Mouse (Mus musculus): ENCODE results near the gene March10. TPM values are rescaled to one million over a fixed set of nuclear protein-coding genes. Genes with fewer than 3 reads are reported as not detected.

Gene March10
- polyA plus RNA-seq, 1 experiment from 2014 or later = 0.37 TPM

- ATAC-seq (ENCODE audit: low FRiP score) (no peak), DNase-seq (ENCODE audit: low spot score) (no peak)
- WGBS = 81% methylated on average over 9 of the region's 9 CpGs
- H3K4me3 ChIP-seq (ENCODE audit: low read depth, low read length) = no peak overlapping the region
- no peaks in the 10 kb centered on the region for H3K27me3 ChIP-seq (ENCODE audit: control insufficient read depth, insufficient read depth, low read length)
- no peak overlapping the region for H3K27ac ChIP-seq (ENCODE audit: low read depth, low read length)
- H3K9ac ChIP-seq (ENCODE audit: low read depth, low read length) = no peak overlapping the region
- H3K4me2 ChIP-seq (replicated peaks; ENCODE audit: low read depth, low read length) = no peak overlapping the region
- H3K36me3 ChIP-seq (ENCODE audit: control insufficient read depth, insufficient read depth, low read length) = no peaks in the 10 kb centered on the region
- no peaks in the 10 kb centered on the region for H3K4me1 ChIP-seq (replicated peaks; ENCODE audit: control insufficient read depth, insufficient read depth, low read length)
- no peaks in the 10 kb centered on the region for H3K9me3 ChIP-seq (ENCODE audit: control insufficient read depth, low read length)
Measured at GRCm38 (mm10) chr11:105329962-105330361, 126.6 kb downstream of the March10 start.

DNA sequence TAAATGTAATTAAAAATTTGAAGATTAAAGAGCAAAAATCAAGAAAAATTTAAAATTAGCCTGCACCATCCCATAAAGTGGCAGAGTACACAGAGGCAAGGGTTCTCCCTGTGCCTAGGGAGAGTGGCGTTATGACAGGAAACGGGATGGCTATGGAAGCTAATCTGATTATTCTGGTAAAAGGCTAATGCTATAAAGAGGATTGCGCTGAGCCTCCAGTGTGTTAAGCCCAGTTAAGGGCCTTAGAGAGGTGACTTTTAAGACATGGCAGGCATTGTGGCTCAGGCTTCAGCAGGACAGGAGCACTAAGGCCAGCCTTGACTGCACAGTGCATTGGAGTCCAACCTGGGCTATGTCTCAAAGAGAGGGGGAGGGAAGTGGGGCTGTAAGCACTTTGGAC lies 129.4 kb downstream of the March10 start:
- no peak overlapping the region for H3K27ac ChIP-seq (ENCODE audit: low read depth, low read length)
- ATAC-seq (ENCODE audit: low FRiP score) (no peak), DNase-seq (ENCODE audit: low spot score) (no peak)
- no peaks in the 10 kb centered on the region for H3K4me1 ChIP-seq (replicated peaks; ENCODE audit: control insufficient read depth, insufficient read depth, low read length)
- no peak overlapping the region for H3K4me2 ChIP-seq (replicated peaks; ENCODE audit: low read depth, low read length)
- no peaks in the 10 kb centered on the region for H3K27me3 ChIP-seq (ENCODE audit: control insufficient read depth, insufficient read depth, low read length)
- WGBS = 94% methylated on average over 3 of the region's 3 CpGs
- H3K9ac ChIP-seq (ENCODE audit: low read depth, low read length) = no peak overlapping the region
- no peaks in the 10 kb centered on the region for H3K36me3 ChIP-seq (ENCODE audit: control insufficient read depth, insufficient read depth, low read length)
- H3K9me3 ChIP-seq (ENCODE audit: control insufficient read depth, low read length) = no peaks in the 10 kb centered on the region
- H3K4me3 ChIP-seq (ENCODE audit: low read depth, low read length) = no peak overlapping the region

DNA sequence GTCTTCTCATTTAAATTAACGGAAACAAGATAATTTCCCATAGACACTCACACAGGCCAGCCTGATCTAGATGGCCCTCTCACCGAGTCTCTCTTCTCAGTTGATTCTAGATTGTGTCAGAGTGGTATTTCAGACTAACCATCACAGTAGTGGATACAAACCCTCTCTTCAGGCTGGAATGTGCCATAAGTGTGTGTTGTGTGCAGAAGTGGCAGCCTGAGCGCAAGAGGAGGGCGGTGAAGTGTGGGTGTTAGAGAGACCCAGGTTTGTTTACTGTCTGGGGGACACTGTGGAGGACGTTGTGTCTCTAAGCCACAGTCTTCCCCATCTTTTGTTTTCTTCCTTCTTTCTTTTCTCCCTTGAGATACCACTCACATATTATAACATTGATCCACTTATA lies 133.0 kb downstream of the March10 start:
- H3K27me3 ChIP-seq (ENCODE audit: control insufficient read depth, insufficient read depth, low read length) = no peaks in the 10 kb centered on the region
- ATAC-seq (ENCODE audit: low FRiP score) (no peak), DNase-seq (ENCODE audit: low spot score) (no peak)
- no peaks in the 10 kb centered on the region for H3K36me3 ChIP-seq (ENCODE audit: control insufficient read depth, insufficient read depth, low read length)
- H3K4me3 ChIP-seq (ENCODE audit: low read depth, low read length) = no peak overlapping the region
- no peaks in the 10 kb centered on the region for H3K9me3 ChIP-seq (ENCODE audit: control insufficient read depth, low read length)
- H3K9ac ChIP-seq (ENCODE audit: low read depth, low read length) = no peak overlapping the region
- 89% methylated on average over 5 of the region's 5 CpGs for WGBS
- no peaks in the 10 kb centered on the region for H3K4me1 ChIP-seq (replicated peaks; ENCODE audit: control insufficient read depth, insufficient read depth, low read length)
- H3K27ac ChIP-seq (ENCODE audit: low read depth, low read length) = no peak overlapping the region
- no peak overlapping the region for H3K4me2 ChIP-seq (replicated peaks; ENCODE audit: low read depth, low read length)

- Histone ChIP-seq H3K4me2 (replicated peaks; ENCODE audit: low read depth, low read length) (no peak overlapping the region), H3K36me3 (ENCODE audit: control insufficient read depth, insufficient read depth, low read length) (no peaks in the 10 kb centered on the region), H3K4me3 (ENCODE audit: low read depth, low read length) (no peak overlapping the region), H3K4me1 (replicated peaks; ENCODE audit: control insufficient read depth, insufficient read depth, low read length) (no peaks in the 10 kb centered on the region), H3K27me3 (ENCODE audit: control insufficient read depth, insufficient read depth, low read length) (no peaks in the 10 kb centered on the region), H3K27ac (ENCODE audit: low read depth, low read length) (no peak overlapping the region), H3K9ac (ENCODE audit: low read depth, low read length) (no peak overlapping the region), H3K9me3 (ENCODE audit: control insufficient read depth, low read length) (no peaks in the 10 kb centered on the region)
- ATAC-seq (ENCODE audit: low FRiP score) = no peak
- WGBS = 86% methylated on average over 2 of the region's 2 CpGs
- DNase-seq (ENCODE audit: low spot score) = no peak
Measured at GRCm38 (mm10) chr11:105321090-105321489, 135.4 kb downstream of the March10 start.

- H3K27ac ChIP-seq (ENCODE audit: low read depth, low read length) = no peak overlapping the region
- no peak for ATAC-seq (ENCODE audit: low FRiP score)
Measured at GRCm38 (mm10) chr11:105317769-105318168, 138.8 kb downstream of the March10 start.

DNA sequence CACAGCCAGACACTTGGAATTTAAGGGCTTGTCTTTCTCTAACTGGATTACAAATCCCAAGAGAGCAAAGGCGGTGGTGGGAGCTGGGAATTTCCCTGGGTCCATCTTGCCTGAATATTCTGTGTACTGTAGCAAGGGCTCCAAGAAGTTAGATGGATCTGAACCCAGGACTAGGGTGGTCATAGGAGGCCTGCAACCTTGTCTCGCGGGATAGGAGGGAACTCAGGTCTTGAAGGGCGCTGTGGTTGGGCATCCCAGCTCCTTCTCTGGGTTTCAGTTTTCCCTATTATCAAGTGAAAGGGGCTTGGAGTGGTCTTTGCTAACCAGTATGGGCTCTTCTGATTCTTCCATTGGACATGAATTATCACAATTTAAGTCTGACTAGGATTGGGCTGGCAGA lies 140.4 kb downstream of the March10 start:
- 95% methylated on average over 4 of the region's 4 CpGs for WGBS
- H3K27me3 ChIP-seq (ENCODE audit: control insufficient read depth, insufficient read depth, low read length) = no peaks in the 10 kb centered on the region
- H3K27ac ChIP-seq (ENCODE audit: low read depth, low read length) = no peak overlapping the region
- DNase-seq (ENCODE audit: low spot score) (no peak), ATAC-seq (ENCODE audit: low FRiP score) (no peak)
- no peaks in the 10 kb centered on the region for H3K9me3 ChIP-seq (ENCODE audit: control insufficient read depth, low read length)
- no peak overlapping the region for H3K4me3 ChIP-seq (ENCODE audit: low read depth, low read length)
- H3K4me2 ChIP-seq (replicated peaks; ENCODE audit: low read depth, low read length) = no peak overlapping the region
- no peak overlapping the region for H3K9ac ChIP-seq (ENCODE audit: low read depth, low read length)
- H3K36me3 ChIP-seq (ENCODE audit: control insufficient read depth, insufficient read depth, low read length) = no peaks in the 10 kb centered on the region
- H3K4me1 ChIP-seq (replicated peaks; ENCODE audit: control insufficient read depth, insufficient read depth, low read length) = peaks cover 11% of the 10 kb centered on the region

More at GRCm38 (mm10) chr11:105317769-105318168, 138.8 kb downstream of the March10 start:
- Histone ChIP-seq H3K4me3 (ENCODE audit: low read depth, low read length) (no peak overlapping the region), H3K4me1 (replicated peaks; ENCODE audit: control insufficient read depth, insufficient read depth, low read length) (peaks cover 11% of the 10 kb centered on the region), H3K36me3 (ENCODE audit: control insufficient read depth, insufficient read depth, low read length) (no peaks in the 10 kb centered on the region), H3K9ac (ENCODE audit: low read depth, low read length) (no peak overlapping the region), H3K4me2 (replicated peaks; ENCODE audit: low read depth, low read length) (no peak overlapping the region), H3K9me3 (ENCODE audit: control insufficient read depth, low read length) (no peaks in the 10 kb centered on the region), H3K27me3 (ENCODE audit: control insufficient read depth, insufficient read depth, low read length) (no peaks in the 10 kb centered on the region)
- WGBS = 95% methylated on average over 6 of the region's 6 CpGs
- DNase-seq (ENCODE audit: low spot score) = no peak

DNA sequence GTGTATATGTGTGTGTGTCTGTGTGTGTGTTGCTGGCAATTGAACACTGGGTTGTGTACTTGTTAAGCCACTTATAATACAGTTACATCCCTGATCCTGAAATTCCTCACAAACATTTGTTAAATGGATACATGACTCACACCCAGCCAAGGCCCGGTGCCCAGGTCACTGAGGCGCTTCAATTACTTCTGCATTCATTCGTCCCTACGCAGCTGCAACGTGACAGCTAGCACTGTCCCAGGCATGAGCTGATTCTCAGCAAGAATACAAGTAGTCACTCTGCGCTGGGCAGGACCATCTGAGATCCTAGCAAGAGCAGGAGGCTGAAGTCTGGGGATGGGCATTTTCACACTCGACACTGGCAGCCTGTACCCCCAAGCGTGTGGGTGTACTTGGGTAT lies 141.2 kb downstream of the March10 start:
- H3K27ac ChIP-seq (ENCODE audit: low read depth, low read length) = no peak overlapping the region
- no peak for ATAC-seq (ENCODE audit: low FRiP score)

GRCm38 (mm10) chr11:105313633-105314014 lies 142.9 kb downstream of the March10 start:
- H3K36me3 ChIP-seq (ENCODE audit: control insufficient read depth, insufficient read depth, low read length) = no peaks in the 10 kb centered on the region
- no peaks in the 10 kb centered on the region for H3K27me3 ChIP-seq (ENCODE audit: control insufficient read depth, insufficient read depth, low read length)
- H3K4me1 ChIP-seq (replicated peaks; ENCODE audit: control insufficient read depth, insufficient read depth, low read length) = peaks cover 11% of the 10 kb centered on the region
- H3K9ac ChIP-seq (ENCODE audit: low read depth, low read length) = 0 out of 2 replicates have a peak overlapping the region, but pooled peaks have one; percentile 19
- ATAC-seq (ENCODE audit: low FRiP score) (no peak), DNase-seq (ENCODE audit: low spot score) (peak; percentile 42)
- H3K9me3 ChIP-seq (ENCODE audit: control insufficient read depth, low read length) = no peaks in the 10 kb centered on the region
- H3K4me2 ChIP-seq (replicated peaks; ENCODE audit: low read depth, low read length) = no peak overlapping the region
- peak overlapping the region; percentile 48 for H3K27ac ChIP-seq (ENCODE audit: low read depth, low read length)
- 30% methylated on average over 8 of the region's 8 CpGs for WGBS
- no peak overlapping the region for H3K4me3 ChIP-seq (ENCODE audit: low read depth, low read length)

More for the DNA sequence above, 141.2 kb downstream of the March10 start:
- peaks cover 11% of the 10 kb centered on the region for H3K4me1 ChIP-seq (replicated peaks; ENCODE audit: control insufficient read depth, insufficient read depth, low read length)
- WGBS = 73% methylated on average over 8 of the region's 8 CpGs
- DNase-seq (ENCODE audit: low spot score) = no peak
- no peaks in the 10 kb centered on the region for H3K9me3 ChIP-seq (ENCODE audit: control insufficient read depth, low read length)
- 0 out of 2 replicates have a peak overlapping the region, but pooled peaks have one; percentile 15 for H3K9ac ChIP-seq (ENCODE audit: low read depth, low read length)
- no peak overlapping the region for H3K4me3 ChIP-seq (ENCODE audit: low read depth, low read length)
- H3K27me3 ChIP-seq (ENCODE audit: control insufficient read depth, insufficient read depth, low read length) = no peaks in the 10 kb centered on the region
- no peak overlapping the region for H3K4me2 ChIP-seq (replicated peaks; ENCODE audit: low read depth, low read length)
- H3K36me3 ChIP-seq (ENCODE audit: control insufficient read depth, insufficient read depth, low read length) = no peaks in the 10 kb centered on the region

- Histone ChIP-seq H3K27me3 (ENCODE audit: control insufficient read depth, insufficient read depth, low read length) (no peaks in the 10 kb centered on the region), H3K4me2 (replicated peaks; ENCODE audit: low read depth, low read length) (no peak overlapping the region), H3K27ac (ENCODE audit: low read depth, low read length) (peak overlapping the region; percentile 48), H3K9me3 (ENCODE audit: control insufficient read depth, low read length) (no peaks in the 10 kb centered on the region), H3K9ac (ENCODE audit: low read depth, low read length) (no peak overlapping the region), H3K4me1 (replicated peaks; ENCODE audit: control insufficient read depth, insufficient read depth, low read length) (peaks cover 11% of the 10 kb centered on the region), H3K36me3 (ENCODE audit: control insufficient read depth, insufficient read depth, low read length) (no peaks in the 10 kb centered on the region), H3K4me3 (ENCODE audit: low read depth, low read length) (no peak overlapping the region)
- peak; percentile 63 for DNase-seq (ENCODE audit: low spot score)
- WGBS = 31% methylated on average over 10 of the region's 10 CpGs
- peak; percentile 45; the same call in 1 of the 2 replicates for ATAC-seq (ENCODE audit: low FRiP score)
Measured at GRCm38 (mm10) chr11:105312972-105313632, 143.4 kb downstream of the March10 start.
